Mouse (Mus musculus): Measurements from ENCODE around the gene Tenm2. TPM values are rescaled to one million over a fixed set of nuclear protein-coding genes. Genes with fewer than 3 reads are reported as not detected.

Gene Tenm2
- polyA plus RNA-seq, 1 experiment from 2014 or later = 2.8 TPM

- no peak overlapping the region for H3K9ac ChIP-seq (replicated peaks; ENCODE audit: low read depth, low read length)
Observed at GRCm38 (mm10) chr11:36243747-36244490, 991.8 kb downstream of the Tenm2 start.

GRCm38 (mm10) chr11:36238890-36239289 lies 996.9 kb downstream of the Tenm2 start:
- Histone ChIP-seq H3K9ac (replicated peaks; ENCODE audit: low read depth, low read length) (no peak overlapping the region), H3K4me2 (replicated peaks; ENCODE audit: low read depth, low read length) (no peak overlapping the region), H3K27ac (ENCODE audit: low read length) (no peak overlapping the region), H3K36me3 (ENCODE audit: control insufficient read depth, insufficient read depth, low read length) (no peaks in the 10 kb centered on the region), H3K9me3 (ENCODE audit: control insufficient read depth, low read depth, low read length) (no peaks in the 10 kb centered on the region), H3K4me1 (ENCODE audit: control insufficient read depth, insufficient read depth, low read length) (no peaks in the 10 kb centered on the region), H3K27me3 (ENCODE audit: control insufficient read depth, insufficient read depth, low read length) (no peaks in the 10 kb centered on the region), H3K4me3 (ENCODE audit: low read depth, low read length) (no peak overlapping the region)
- ATAC-seq (ENCODE audit: insufficient number of reproducible peaks, insufficient read depth, low FRiP score, low read depth) = no peak
- 84% methylated on average over 9 of the region's 9 CpGs for WGBS

More at GRCm38 (mm10) chr11:36243747-36244490, 991.8 kb downstream of the Tenm2 start:
- Histone ChIP-seq H3K4me1 (ENCODE audit: control insufficient read depth, insufficient read depth, low read length) (0 out of 2 replicates have a peak, but pooled peaks cover 3% of the 10 kb centered on the region), H3K27me3 (ENCODE audit: control insufficient read depth, insufficient read depth, low read length) (no peaks in the 10 kb centered on the region), H3K4me3 (ENCODE audit: low read depth, low read length) (no peak overlapping the region), H3K4me2 (replicated peaks; ENCODE audit: low read depth, low read length) (no peak overlapping the region), H3K36me3 (ENCODE audit: control insufficient read depth, insufficient read depth, low read length) (no peaks in the 10 kb centered on the region), H3K9me3 (ENCODE audit: control insufficient read depth, low read depth, low read length) (no peaks in the 10 kb centered on the region), H3K27ac (ENCODE audit: low read length) (no peak overlapping the region)
- WGBS = 54% methylated on average over 18 of the region's 18 CpGs
- ATAC-seq (ENCODE audit: insufficient number of reproducible peaks, insufficient read depth, low FRiP score, low read depth) = no peak

- Histone ChIP-seq H3K4me3 (ENCODE audit: low read depth, low read length) (no peak overlapping the region), H3K27ac (ENCODE audit: low read length) (no peak overlapping the region), H3K9me3 (ENCODE audit: control insufficient read depth, low read depth, low read length) (no peaks in the 10 kb centered on the region), H3K4me1 (ENCODE audit: control insufficient read depth, insufficient read depth, low read length) (no peaks in the 10 kb centered on the region), H3K27me3 (ENCODE audit: control insufficient read depth, insufficient read depth, low read length) (no peaks in the 10 kb centered on the region), H3K9ac (replicated peaks; ENCODE audit: low read depth, low read length) (no peak overlapping the region), H3K36me3 (ENCODE audit: control insufficient read depth, insufficient read depth, low read length) (no peaks in the 10 kb centered on the region), H3K4me2 (replicated peaks; ENCODE audit: low read depth, low read length) (no peak overlapping the region)
- 62% methylated on average over 11 of the region's 11 CpGs for WGBS
- ATAC-seq (ENCODE audit: insufficient number of reproducible peaks, insufficient read depth, low FRiP score, low read depth) = 0 out of 2 replicates have a peak, but pooled peaks have one; percentile 49
Observed at GRCm38 (mm10) chr11:36228654-36229053, 1007.1 kb downstream of the Tenm2 start.

GRCm38 (mm10) chr11:36228196-36228595 lies 1007.6 kb downstream of the Tenm2 start:
- no peak for ATAC-seq (ENCODE audit: insufficient number of reproducible peaks, insufficient read depth, low FRiP score, low read depth)
- Histone ChIP-seq H3K27ac (ENCODE audit: low read length) (no peak overlapping the region), H3K36me3 (ENCODE audit: control insufficient read depth, insufficient read depth, low read length) (no peaks in the 10 kb centered on the region), H3K9ac (replicated peaks; ENCODE audit: low read depth, low read length) (no peak overlapping the region), H3K4me1 (ENCODE audit: control insufficient read depth, insufficient read depth, low read length) (no peaks in the 10 kb centered on the region), H3K4me3 (ENCODE audit: low read depth, low read length) (no peak overlapping the region), H3K9me3 (ENCODE audit: control insufficient read depth, low read depth, low read length) (no peaks in the 10 kb centered on the region), H3K4me2 (replicated peaks; ENCODE audit: low read depth, low read length) (no peak overlapping the region), H3K27me3 (ENCODE audit: control insufficient read depth, insufficient read depth, low read length) (no peaks in the 10 kb centered on the region)
- 69% methylated on average over 6 of the region's 6 CpGs for WGBS

GRCm38 (mm10) chr11:36226061-36226460 lies 1009.7 kb downstream of the Tenm2 start:
- Histone ChIP-seq H3K36me3 (ENCODE audit: control insufficient read depth, insufficient read depth, low read length) (no peaks in the 10 kb centered on the region), H3K27me3 (ENCODE audit: control insufficient read depth, insufficient read depth, low read length) (no peaks in the 10 kb centered on the region), H3K4me2 (replicated peaks; ENCODE audit: low read depth, low read length) (no peak overlapping the region), H3K4me3 (ENCODE audit: low read depth, low read length) (no peak overlapping the region), H3K9ac (replicated peaks; ENCODE audit: low read depth, low read length) (no peak overlapping the region), H3K27ac (ENCODE audit: low read length) (no peak overlapping the region), H3K9me3 (ENCODE audit: control insufficient read depth, low read depth, low read length) (no peaks in the 10 kb centered on the region), H3K4me1 (ENCODE audit: control insufficient read depth, insufficient read depth, low read length) (no peaks in the 10 kb centered on the region)
- no peak for ATAC-seq (ENCODE audit: insufficient number of reproducible peaks, insufficient read depth, low FRiP score, low read depth)
- WGBS = 60% methylated on average over 3 of the region's 3 CpGs

GRCm38 (mm10) chr11:36223716-36224439 lies 1011.9 kb downstream of the Tenm2 start:
- WGBS = 86% methylated on average over 7 of the region's 7 CpGs
- Histone ChIP-seq H3K4me1 (ENCODE audit: control insufficient read depth, insufficient read depth, low read length) (no peaks in the 10 kb centered on the region), H3K36me3 (ENCODE audit: control insufficient read depth, insufficient read depth, low read length) (no peaks in the 10 kb centered on the region), H3K4me3 (ENCODE audit: low read depth, low read length) (no peak overlapping the region), H3K9me3 (ENCODE audit: control insufficient read depth, low read depth, low read length) (no peaks in the 10 kb centered on the region), H3K9ac (replicated peaks; ENCODE audit: low read depth, low read length) (no peak overlapping the region), H3K4me2 (replicated peaks; ENCODE audit: low read depth, low read length) (no peak overlapping the region), H3K27me3 (ENCODE audit: control insufficient read depth, insufficient read depth, low read length) (no peaks in the 10 kb centered on the region), H3K27ac (ENCODE audit: low read length) (no peak overlapping the region)
- no peak for ATAC-seq (ENCODE audit: insufficient number of reproducible peaks, insufficient read depth, low FRiP score, low read depth)

- Histone ChIP-seq H3K4me2 (replicated peaks; ENCODE audit: low read depth, low read length) (no peak overlapping the region), H3K9ac (replicated peaks; ENCODE audit: low read depth, low read length) (no peak overlapping the region), H3K27ac (ENCODE audit: low read length) (no peak overlapping the region), H3K4me1 (ENCODE audit: control insufficient read depth, insufficient read depth, low read length) (no peaks in the 10 kb centered on the region), H3K27me3 (ENCODE audit: control insufficient read depth, insufficient read depth, low read length) (no peaks in the 10 kb centered on the region), H3K9me3 (ENCODE audit: control insufficient read depth, low read depth, low read length) (no peaks in the 10 kb centered on the region), H3K36me3 (ENCODE audit: control insufficient read depth, insufficient read depth, low read length) (no peaks in the 10 kb centered on the region), H3K4me3 (ENCODE audit: low read depth, low read length) (no peak overlapping the region)
- WGBS = 85% methylated on average over 3 of the region's 3 CpGs
- no peak for ATAC-seq (ENCODE audit: insufficient number of reproducible peaks, insufficient read depth, low FRiP score, low read depth)
Observed at GRCm38 (mm10) chr11:36222071-36222470, 1013.7 kb downstream of the Tenm2 start.

- no peak overlapping the region for H3K4me3 ChIP-seq (ENCODE audit: low read depth, low read length)
Observed at GRCm38 (mm10) chr11:36221271-36221975, 1014.3 kb downstream of the Tenm2 start.

More at GRCm38 (mm10) chr11:36221271-36221975, 1014.3 kb downstream of the Tenm2 start:
- no peaks in the 10 kb centered on the region for H3K36me3 ChIP-seq (ENCODE audit: control insufficient read depth, insufficient read depth, low read length)
- no peaks in the 10 kb centered on the region for H3K4me1 ChIP-seq (ENCODE audit: control insufficient read depth, insufficient read depth, low read length)
- ATAC-seq (ENCODE audit: insufficient number of reproducible peaks, insufficient read depth, low FRiP score, low read depth) = peak; percentile 67; the same call in 1 of the 2 replicates
- H3K27me3 ChIP-seq (ENCODE audit: control insufficient read depth, insufficient read depth, low read length) = no peaks in the 10 kb centered on the region
- H3K9ac ChIP-seq (replicated peaks; ENCODE audit: low read depth, low read length) = no peak overlapping the region
- H3K4me2 ChIP-seq (replicated peaks; ENCODE audit: low read depth, low read length) = peak overlapping the region; percentile 39
- H3K27ac ChIP-seq (ENCODE audit: low read length) = no peak overlapping the region
- 15% methylated on average over 10 of the region's 10 CpGs for WGBS
- no peaks in the 10 kb centered on the region for H3K9me3 ChIP-seq (ENCODE audit: control insufficient read depth, low read depth, low read length)

Measured in stomach, embryonic 14.5 days (tissue).